Mouse (Mus musculus) liver, adult 2 months (tissue): ENCODE measurements around the gene Aknad1. TPM values are rescaled to one million over a fixed set of nuclear protein-coding genes. Genes with fewer than 3 reads are reported as not detected.

Source experiments
- DNase-seq: peaks from one replicate; pipeline ENCODE4 v3.0.0-alpha.2; 2011; ENCODE audit warnings: low read depth, low spot score; ENCODE audit errors: extremely low read depth
- H3K27ac ChIP-seq: fragments of 200-500 bp; replicated peaks from 2 replicates; pipeline ENCODE4 v1.5.1; 2012; ENCODE audit warnings: low read depth, mild to moderate bottlenecking, control low read depth, inconsistent platforms, low read length; ENCODE audit not compliant: insufficient read depth
- H3K27me3 ChIP-seq: fragments of 200-500 bp; 2 replicates; pipeline ENCODE4 v1.6.1; 2012; ENCODE audit warnings: mild to moderate bottlenecking, moderate library complexity, low read length, inconsistent platforms; ENCODE audit not compliant: control insufficient read depth, insufficient read depth
- H3K36me3 ChIP-seq: fragments of 200-500 bp; 2 replicates; pipeline ENCODE4 v1.6.1; 2012; ENCODE audit warnings: low read length, inconsistent platforms; ENCODE audit not compliant: control insufficient read depth, insufficient read depth
- H3K4me1 ChIP-seq: fragments of 200-500 bp; 2 replicates; pipeline ENCODE4 v1.6.1; 2011; ENCODE audit warnings: low read length; ENCODE audit not compliant: control insufficient read depth, insufficient read depth
- H3K4me3 ChIP-seq: fragments of 200-500 bp; 2 replicates; pipeline ENCODE4 v1.5.1; 2011; ENCODE audit warnings: low read depth, mild to moderate bottlenecking, control low read depth, low read length, moderate library complexity; ENCODE audit not compliant: insufficient read depth
- H3K79me2 ChIP-seq: fragments of 200-500 bp; 2 replicates; pipeline ENCODE4 v1.6.1; 2012; ENCODE audit warnings: inconsistent platforms, mild to moderate bottlenecking, low read length, moderate library complexity; ENCODE audit not compliant: control insufficient read depth, insufficient read depth
- H3K9ac ChIP-seq: fragments of 200-500 bp; 2 replicates; pipeline ENCODE4 v1.6.1; 2012; ENCODE audit warnings: low read depth, mild to moderate bottlenecking, control low read depth, inconsistent platforms, low read length
- CTCF ChIP-seq: fragments of 200-500 bp; IDR thresholded peaks from 2 replicates; pipeline ENCODE4 v1.5.1; 2011; ENCODE audit warnings: low read depth, low read length, control low read depth
- POLR2A ChIP-seq: fragments of 200-500 bp; IDR thresholded peaks from 2 replicates; pipeline ENCODE4 v1.6.1; 2011; ENCODE audit warnings: low read length, control low read depth; ENCODE audit not compliant: insufficient read depth; ENCODE audit errors: extremely low read depth
- WGBS: fragments of 180-500 bp; shearing (Covaris S2); methylation state at CpG from one replicate; pipeline ENCODE4 v1.1.7; 2018; 5-methylcytosine and 5-hydroxymethylcytosine counted together
- polyA plus RNA-seq: library from polyadenylated mRNA; depleted of rRNA; stranded (reverse); fragments of >200 nt; gene quantifications from 2 replicates; pipeline ENCODE4 v1.2.3, GENCODE M21; 2012
- total RNA-seq: library from RNA; depleted of rRNA; stranded (reverse); fragments of >200 nt; gene quantifications from 2 replicates; pipeline ENCODE4 v1.2.3, GENCODE M21; 2014

The Aknad1 gene
- total and polyA plus RNA-seq, 2 experiments, result not detected

DNA sequence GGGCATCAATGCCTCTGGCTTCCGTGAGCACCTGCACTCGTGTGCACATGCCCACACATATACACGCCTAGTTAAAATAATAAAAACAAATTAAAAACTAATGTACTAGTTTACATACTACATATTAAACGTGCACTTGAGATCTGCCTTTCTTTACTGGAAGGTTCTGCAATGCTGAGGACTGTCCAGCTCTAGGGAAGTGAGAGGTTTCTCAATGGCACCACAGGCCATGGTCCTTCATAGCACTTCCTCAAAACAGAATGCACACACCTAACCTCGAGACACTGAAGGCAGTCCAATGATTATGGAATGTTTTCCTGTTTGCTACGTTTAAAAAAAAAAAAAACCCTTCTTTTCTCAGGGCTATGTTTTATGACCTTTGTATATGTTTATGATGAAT is 58.3 kb downstream of the Aknad1 start:
- Histone ChIP-seq H3K27ac (no peak overlapping the region), H3K27me3 (no peaks in the 10 kb centered on the region), H3K4me3 (no peak overlapping the region), H3K79me2 (no peaks in the 10 kb centered on the region), H3K9ac (no peak overlapping the region), H3K36me3 (peaks cover 57% of the 10 kb centered on the region), H3K4me1 (no peaks in the 10 kb centered on the region)
- 89% methylated on average over 6 of the region's 6 CpGs for WGBS
- DNase-seq, result peak; percentile 19
- TF ChIP-seq CTCF (no peak), POLR2A (no peak)

GRCm38 (mm10) chr3:108798375-108798774 is 58.9 kb downstream of the Aknad1 start:
- Histone ChIP-seq H3K27ac (no peak overlapping the region), H3K79me2 (no peaks in the 10 kb centered on the region), H3K36me3 (peaks cover 61% of the 10 kb centered on the region), H3K27me3 (no peaks in the 10 kb centered on the region), H3K9ac (no peak overlapping the region), H3K4me1 (no peaks in the 10 kb centered on the region), H3K4me3 (no peak overlapping the region)
- no peak for DNase-seq
- no peak for TF ChIP-seq POLR2A
- TF ChIP-seq CTCF, result no peak
- 72% methylated on average over 2 of the region's 2 CpGs for WGBS

DNA sequence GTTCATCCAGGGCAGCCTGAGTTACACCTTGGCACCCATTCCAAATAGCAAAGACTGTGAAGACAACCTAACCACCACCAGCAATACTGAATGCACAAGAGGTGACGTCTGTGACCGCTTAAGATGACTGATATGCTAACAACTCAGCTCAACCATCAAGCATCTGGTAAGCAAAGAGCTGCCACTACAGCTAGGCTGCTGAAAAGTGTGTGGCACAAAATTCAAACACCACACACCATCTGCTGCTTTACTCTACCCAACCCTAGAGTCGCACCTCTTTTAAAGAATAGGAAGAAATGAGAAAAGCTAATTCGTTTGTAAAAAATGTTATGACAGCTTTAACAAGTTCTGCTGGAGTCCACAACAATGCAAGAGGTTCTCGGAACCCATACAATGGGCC is 66.2 kb downstream of the Aknad1 start:
- H3K27ac ChIP-seq, result no peak overlapping the region
- H3K27me3 ChIP-seq, result no peaks in the 10 kb centered on the region
- no peaks in the 10 kb centered on the region for H3K79me2 ChIP-seq
- H3K4me3 ChIP-seq, result no peak overlapping the region
- H3K4me1 ChIP-seq, result peaks cover 2% of the 10 kb centered on the region; the same call in 1 of the 2 replicates
- H3K9ac ChIP-seq, result no peak overlapping the region
- TF ChIP-seq CTCF (no peak), POLR2A (no peak)
- 86% methylated on average over 5 of the region's 5 CpGs for WGBS
- H3K36me3 ChIP-seq, result peaks cover 26% of the 10 kb centered on the region
- DNase-seq, result no peak

DNA sequence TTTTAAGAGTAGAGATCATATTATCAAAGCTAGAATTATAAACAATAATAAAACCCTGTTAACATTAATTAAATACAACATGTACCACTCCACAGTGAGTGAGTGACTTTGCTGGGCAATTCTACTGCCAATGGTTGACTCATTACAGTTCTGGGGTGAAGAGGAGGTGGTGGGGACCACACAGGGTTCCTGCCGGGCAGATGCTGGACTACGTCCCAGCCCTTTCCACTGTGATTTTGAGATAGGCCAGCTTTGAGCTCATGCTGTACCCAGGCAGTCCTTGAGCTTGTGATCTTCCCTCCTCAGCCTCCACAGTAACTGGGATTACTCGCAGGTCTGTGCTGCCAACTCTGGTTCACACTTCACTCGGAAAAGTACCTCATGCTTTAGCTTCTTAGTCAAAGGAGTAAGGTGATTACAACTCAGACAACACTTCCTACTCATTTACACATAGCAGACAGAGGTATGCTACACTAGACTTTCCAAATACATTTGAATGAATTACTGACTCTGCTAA is 71.3 kb downstream of the Aknad1 start:
- H3K27me3 ChIP-seq, result no peaks in the 10 kb centered on the region
- no peaks in the 10 kb centered on the region for H3K79me2 ChIP-seq
- DNase-seq, result no peak
- H3K4me3 ChIP-seq, result no peak overlapping the region
- H3K27ac ChIP-seq, result no peak overlapping the region
- no peaks in the 10 kb centered on the region for H3K4me1 ChIP-seq
- H3K9ac ChIP-seq, result no peak overlapping the region
- 79% methylated on average over 4 of the region's 4 CpGs for WGBS
- H3K36me3 ChIP-seq, result peaks cover 25% of the 10 kb centered on the region
- TF ChIP-seq POLR2A (no peak), CTCF (no peak)

- Histone ChIP-seq H3K36me3 (peaks cover 29% of the 10 kb centered on the region), H3K27me3 (no peaks in the 10 kb centered on the region), H3K4me3 (no peak overlapping the region), H3K27ac (no peak overlapping the region), H3K9ac (no peak overlapping the region), H3K79me2 (no peaks in the 10 kb centered on the region), H3K4me1 (no peaks in the 10 kb centered on the region)
- 68% methylated on average over 4 of the region's 4 CpGs for WGBS
- TF ChIP-seq CTCF (no peak), POLR2A (no peak)
- DNase-seq, result no peak
These were observed 76.2 kb downstream of the Aknad1 start for GRCm38 (mm10) chr3:108815631-108816030.

- H3K79me2 ChIP-seq, result peaks cover 7% of the 10 kb centered on the region
- WGBS, result 29% methylated on average over 11 of the region's 11 CpGs
- peaks cover 9% of the 10 kb centered on the region for H3K4me1 ChIP-seq
- peak; percentile 91 for DNase-seq
- no peak overlapping the region for H3K4me3 ChIP-seq
- H3K27me3 ChIP-seq, result no peaks in the 10 kb centered on the region
- H3K27ac ChIP-seq, result peak overlapping the region; percentile 1
- H3K9ac ChIP-seq, result no peak overlapping the region
- H3K36me3 ChIP-seq, result peaks cover 9% of the 10 kb centered on the region; the same call in 1 of the 2 replicates
- TF ChIP-seq POLR2A, result no peak
- no peak for TF ChIP-seq CTCF
These were observed 91.0 kb downstream of the Aknad1 start for GRCm38 (mm10) chr3:108830493-108830892.
